Mouse (Mus musculus) stomach, embryonic 16.5 days (tissue): ENCODE measurements around the gene Bach2. TPM values are rescaled to one million over a fixed set of nuclear protein-coding genes. Genes with fewer than 3 reads are reported as not detected.
A peak's percentile ranks its signal among the peaks of the same experiment; 100 is the strongest.

Experiments
- ATAC-seq: fragments of 200-750 bp; cut with Nextera tagmentation; 2 replicates; pipeline ENCODE4 v1.8.0; 2017; ENCODE audit warnings: moderate number of reproducible peaks, moderate TSS enrichment; ENCODE audit not compliant: insufficient read depth, low FRiP score
- H3K27ac ChIP-seq: fragments of 300-500 bp; sonication (generic); 2 replicates; pipeline ENCODE4 v1.5.1; 2014; ENCODE audit warnings: low read length
- H3K27me3 ChIP-seq: fragments of 300-500 bp; sonication (generic); 2 replicates; pipeline ENCODE4 v1.6.1; 2014; ENCODE audit warnings: low read length, control low read depth, mixed read lengths; ENCODE audit not compliant: control insufficient read depth, insufficient read depth
- H3K36me3 ChIP-seq: fragments of 300-500 bp; sonication (generic); 2 replicates; pipeline ENCODE4 v1.6.1; 2014; ENCODE audit warnings: low read length; ENCODE audit not compliant: control insufficient read depth, insufficient read depth
- H3K4me1 ChIP-seq: fragments of 300-500 bp; sonication (generic); 2 replicates; pipeline ENCODE4 v1.6.1; 2014; ENCODE audit warnings: low read length, control low read depth, mixed read lengths; ENCODE audit not compliant: control insufficient read depth, insufficient read depth
- H3K4me2 ChIP-seq: fragments of 300-500 bp; sonication (generic); 2 replicates; pipeline ENCODE4 v1.6.1; 2014; ENCODE audit warnings: low read depth, low read length, mixed read lengths
- H3K4me3 ChIP-seq: fragments of 300-500 bp; sonication (generic); replicated peaks from 2 replicates; pipeline ENCODE4 v1.5.1; 2014; ENCODE audit warnings: mild to moderate bottlenecking, low read length
- H3K9ac ChIP-seq: fragments of 300-500 bp; sonication (generic); 2 replicates; pipeline ENCODE4 v1.6.1; 2014; ENCODE audit warnings: low read length
- H3K9me3 ChIP-seq: fragments of 300-500 bp; sonication (generic); replicated peaks from 2 replicates; pipeline ENCODE4 v1.6.1; 2016; ENCODE audit warnings: low read length, control low read depth; ENCODE audit not compliant: control insufficient read depth
- WGBS: fragments of 180-500 bp; shearing (Covaris S2); extraction: QIAGEN DNeasy Blood & Tissue Kit; methylation state at CpG from one replicate; pipeline ENCODE4 v1.1.7; 2014; 5-methylcytosine and 5-hydroxymethylcytosine counted together
- polyA plus RNA-seq: library from polyadenylated mRNA; unstranded; fragments of >200 nt; fragmentation: Nextera tagmentation; extraction: Ambion mirVana; gene quantifications from 2 replicates; pipeline ENCODE4 v1.2.1, GENCODE M21; 2015

Gene Bach2
- polyA plus RNA-seq, 1 experiment from 2014 or later = 3.5 TPM

GRCm38 (mm10) chr4:32385121-32385520, 146.5 kb downstream of the Bach2 start:
- Histone ChIP-seq H3K4me2 (no peak overlapping the region), H3K36me3 (no peaks in the 10 kb centered on the region), H3K4me1 (peaks cover 36% of the 10 kb centered on the region), H3K9ac (no peak overlapping the region), H3K9me3 (no peaks in the 10 kb centered on the region), H3K4me3 (no peak overlapping the region), H3K27me3 (no peaks in the 10 kb centered on the region), H3K27ac (no peak overlapping the region; the same call in 1 of the 2 replicates)
- no peak for ATAC-seq
- WGBS = 70% methylated on average over 2 of the region's 2 CpGs

- no peak overlapping the region for H3K4me3 ChIP-seq
- H3K36me3 ChIP-seq = no peaks in the 10 kb centered on the region
- H3K9me3 ChIP-seq = no peaks in the 10 kb centered on the region
- no peak overlapping the region; the same call in 1 of the 2 replicates for H3K27ac ChIP-seq
- WGBS = 90% methylated on average over 14 of the region's 14 CpGs
- no peak for ATAC-seq
- H3K27me3 ChIP-seq = no peaks in the 10 kb centered on the region
- H3K4me1 ChIP-seq = peaks cover 36% of the 10 kb centered on the region
- no peak overlapping the region for H3K9ac ChIP-seq
- H3K4me2 ChIP-seq = no peak overlapping the region
Observed at GRCm38 (mm10) chr4:32385623-32386022, 147.0 kb downstream of the Bach2 start.

GRCm38 (mm10) chr4:32386346-32386745, 147.7 kb downstream of the Bach2 start:
- H3K27ac ChIP-seq = no peak overlapping the region
- no peak overlapping the region for H3K4me2 ChIP-seq
- H3K9ac ChIP-seq = no peak overlapping the region
- no peak for ATAC-seq
- H3K36me3 ChIP-seq = no peaks in the 10 kb centered on the region
- no peaks in the 10 kb centered on the region for H3K9me3 ChIP-seq
- H3K4me1 ChIP-seq = peaks cover 36% of the 10 kb centered on the region
- no peaks in the 10 kb centered on the region for H3K27me3 ChIP-seq
- 78% methylated on average over 10 of the region's 10 CpGs for WGBS
- H3K4me3 ChIP-seq = no peak overlapping the region

GRCm38 (mm10) chr4:32386931-32387330, 148.3 kb downstream of the Bach2 start:
- ATAC-seq = no peak
- Histone ChIP-seq H3K4me1 (peaks cover 33% of the 10 kb centered on the region), H3K9ac (no peak overlapping the region), H3K4me3 (no peak overlapping the region), H3K9me3 (no peaks in the 10 kb centered on the region), H3K27ac (peak overlapping the region; percentile 26; the same call in 1 of the 2 replicates), H3K4me2 (no peak overlapping the region), H3K36me3 (no peaks in the 10 kb centered on the region), H3K27me3 (no peaks in the 10 kb centered on the region)
- 68% methylated on average over 8 of the region's 8 CpGs for WGBS

- Histone ChIP-seq H3K4me3 (no peak overlapping the region), H3K4me2 (peak overlapping the region; percentile 16; the same call in 1 of the 2 replicates), H3K27me3 (no peaks in the 10 kb centered on the region), H3K36me3 (no peaks in the 10 kb centered on the region), H3K27ac (peak overlapping the region; percentile 72), H3K9me3 (no peaks in the 10 kb centered on the region), H3K9ac (no peak overlapping the region), H3K4me1 (peaks cover 27% of the 10 kb centered on the region)
- 28% methylated on average over 11 of the region's 11 CpGs for WGBS
- ATAC-seq = peak; percentile 27; the same call in 1 of the 2 replicates
Observed at GRCm38 (mm10) chr4:32387479-32388240, 149.1 kb downstream of the Bach2 start.

GRCm38 (mm10) chr4:32388564-32388963, 150.0 kb downstream of the Bach2 start:
- Histone ChIP-seq H3K9me3 (no peaks in the 10 kb centered on the region), H3K36me3 (no peaks in the 10 kb centered on the region), H3K4me2 (0 out of 2 replicates have a peak overlapping the region, but pooled peaks have one; percentile 11), H3K4me1 (peaks cover 26% of the 10 kb centered on the region), H3K27ac (peak overlapping the region; percentile 72), H3K9ac (0 out of 2 replicates have a peak overlapping the region, but pooled peaks have one; percentile 4), H3K27me3 (no peaks in the 10 kb centered on the region), H3K4me3 (no peak overlapping the region)
- WGBS = 53% methylated on average over 9 of the region's 9 CpGs
- peak; percentile 44; the same call in 1 of the 2 replicates for ATAC-seq

- H3K4me1 ChIP-seq = peaks cover 26% of the 10 kb centered on the region
- ATAC-seq = peak; percentile 37; the same call in 1 of the 2 replicates
- H3K36me3 ChIP-seq = no peaks in the 10 kb centered on the region
- peak overlapping the region; percentile 43 for H3K27ac ChIP-seq
- H3K4me3 ChIP-seq = no peak overlapping the region
- WGBS = 57% methylated on average over 14 of the region's 14 CpGs
- no peaks in the 10 kb centered on the region for H3K9me3 ChIP-seq
- peak overlapping the region; percentile 38; the same call in 1 of the 2 replicates for H3K9ac ChIP-seq
- no peak overlapping the region for H3K4me2 ChIP-seq
- no peaks in the 10 kb centered on the region for H3K27me3 ChIP-seq
Observed at GRCm38 (mm10) chr4:32389107-32389800, 150.7 kb downstream of the Bach2 start.

- Histone ChIP-seq H3K4me2 (no peak overlapping the region), H3K27me3 (no peaks in the 10 kb centered on the region), H3K36me3 (no peaks in the 10 kb centered on the region), H3K9me3 (no peaks in the 10 kb centered on the region), H3K4me1 (peaks cover 26% of the 10 kb centered on the region), H3K27ac (no peak overlapping the region), H3K9ac (no peak overlapping the region), H3K4me3 (no peak overlapping the region)
- 85% methylated on average over 8 of the region's 8 CpGs for WGBS
- ATAC-seq = no peak
Observed at GRCm38 (mm10) chr4:32391260-32391659, 152.7 kb downstream of the Bach2 start.

- 83% methylated on average over 3 of the region's 3 CpGs for WGBS
- H3K9me3 ChIP-seq = no peaks in the 10 kb centered on the region
- H3K27ac ChIP-seq = no peak overlapping the region
- no peak overlapping the region for H3K4me3 ChIP-seq
- H3K9ac ChIP-seq = no peak overlapping the region
- peaks cover 11% of the 10 kb centered on the region for H3K4me1 ChIP-seq
- no peaks in the 10 kb centered on the region for H3K36me3 ChIP-seq
- H3K4me2 ChIP-seq = no peak overlapping the region
- ATAC-seq = no peak
- no peaks in the 10 kb centered on the region for H3K27me3 ChIP-seq
Observed at GRCm38 (mm10) chr4:32393226-32393625, 154.6 kb downstream of the Bach2 start.
